Mouse (Mus musculus): Measurements from ENCODE around the gene Wbp1. TPM values are rescaled to one million over a fixed set of nuclear protein-coding genes. Genes with fewer than 3 reads are reported as not detected.
A peak's percentile ranks its signal among the peaks of the same experiment; 100 is the strongest.

Gene Wbp1
- 47.5 and 63.8 TPM in 2 replicates for total RNA-seq (2012; rRNA removed)

- H3K4me1 ChIP-seq (ENCODE audit: control insufficient read depth in 2 of 2, insufficient read depth in 2 of 2, low read length in 2 of 2, poor library complexity in 1 of 2), result peaks cover 3% of the 10 kb centered on the region in 2 experiments; a peak in 3 of 4 replicates
- H3K9me3 ChIP-seq (ENCODE audit: control insufficient read depth, insufficient read depth, low read depth, low read length), result no peaks in the 10 kb centered on the region
- H3K4me3 ChIP-seq (ENCODE audit: insufficient read depth in 1 of 2, low read depth in 1 of 2, low read length in 2 of 2, poor library complexity in 1 of 2, severe bottlenecking in 1 of 2), result peak within 1 kb of the TSS; percentile 85 to 90
- DNase-seq (ENCODE audit: low read depth, low spot score), result peak; percentile 96
- in situ Hi-C loops (cut with MboI; ENCODE audit: low sequenced_read_pairs in 2 of 2, unreplicated experiment in 2 of 2), result no loop called here
- H3K27ac ChIP-seq (ENCODE audit: insufficient read depth, low read depth, low read length, poor library complexity, severe bottlenecking), result no peak within 1 kb of the TSS
- TF ChIP-seq ZC3H11A (IDR thresholded peaks at IDR 0.05; ENCODE audit: borderline replicate concordance, low read depth, low read length), result no peak
- TF ChIP-seq HCFC1 (IDR thresholded peaks at IDR 0.05; ENCODE audit: borderline replicate concordance, insufficient read depth, low read length), result 0 out of 2 replicates have a peak, but pooled peaks have one; percentile 19
- no peak for TF ChIP-seq ZNF384 (IDR thresholded peaks at IDR 0.05; ENCODE audit: low read depth, low read length)
- no peak for TF ChIP-seq MAFK (IDR thresholded peaks at IDR 0.05; ENCODE audit: insufficient read depth, low read depth, low read length)
- peak; percentile 90 for TF ChIP-seq CHD2 (IDR thresholded peaks at IDR 0.05; ENCODE audit: low read depth, low read length)
- peaks cover 4% of the 10 kb centered on the region; the same call in 1 of the 2 replicates for H3K36me3 ChIP-seq (ENCODE audit: control insufficient read depth, insufficient read depth, low read length, poor library complexity, severe bottlenecking)
- H3K9ac ChIP-seq (ENCODE audit: insufficient read depth, low read depth, low read length, poor library complexity, severe bottlenecking), result peak within 1 kb of the TSS; percentile 82
Measured at GRCm38 (mm10) chr6:83120930-83121862, at the start of gene Wbp1. Gene Wbp1, minus strand, starts transcription at chr6:83121559.

- in situ Hi-C loops (cut with MboI; ENCODE audit: low sequenced_read_pairs in 2 of 2, unreplicated experiment in 2 of 2), result no loop called here
- H3K9ac ChIP-seq (ENCODE audit: insufficient read depth, low read depth, low read length, poor library complexity, severe bottlenecking), result no peak overlapping the region; the same call in 1 of the 2 replicates
- no peak for TF ChIP-seq ZNF384 (IDR thresholded peaks at IDR 0.05; ENCODE audit: low read depth, low read length)
- no peak for TF ChIP-seq MAFK (IDR thresholded peaks at IDR 0.05; ENCODE audit: insufficient read depth, low read depth, low read length)
- TF ChIP-seq CHD2 (IDR thresholded peaks at IDR 0.05; ENCODE audit: low read depth, low read length), result no peak
Measured at GRCm38 (mm10) chr6:83171063-83171462, 49.7 kb upstream of the Wbp1 start.

GRCm38 (mm10) chr6:83169872-83170271 lies 48.5 kb upstream of the Wbp1 start:
- no peak for TF ChIP-seq MAFK (IDR thresholded peaks at IDR 0.05; ENCODE audit: insufficient read depth, low read depth, low read length)
- no peak for TF ChIP-seq ZNF384 (IDR thresholded peaks at IDR 0.05; ENCODE audit: low read depth, low read length)
- no peak for TF ChIP-seq HCFC1 (IDR thresholded peaks at IDR 0.05; ENCODE audit: borderline replicate concordance, insufficient read depth, low read length)
- TF ChIP-seq ZC3H11A (IDR thresholded peaks at IDR 0.05; ENCODE audit: borderline replicate concordance, low read depth, low read length), result no peak
- TF ChIP-seq CHD2 (IDR thresholded peaks at IDR 0.05; ENCODE audit: low read depth, low read length), result no peak
- Histone ChIP-seq H3K4me1 (ENCODE audit: control insufficient read depth in 2 of 2, insufficient read depth in 2 of 2, low read length in 2 of 2, poor library complexity in 1 of 2) (no peaks in the 10 kb centered on the region), H3K4me3 (ENCODE audit: insufficient read depth in 1 of 2, low read depth in 1 of 2, low read length in 2 of 2, poor library complexity in 1 of 2, severe bottlenecking in 1 of 2) (no peak overlapping the region), H3K9me3 (ENCODE audit: control insufficient read depth, insufficient read depth, low read depth, low read length) (no peaks in the 10 kb centered on the region), H3K9ac (ENCODE audit: insufficient read depth, low read depth, low read length, poor library complexity, severe bottlenecking) (no peak overlapping the region), H3K27ac (ENCODE audit: insufficient read depth, low read depth, low read length, poor library complexity, severe bottlenecking) (no peak overlapping the region), H3K36me3 (ENCODE audit: control insufficient read depth, insufficient read depth, low read length, poor library complexity, severe bottlenecking) (no peaks in the 10 kb centered on the region)
- no peak for DNase-seq (ENCODE audit: low read depth, low spot score)
- in situ Hi-C loops (cut with MboI; ENCODE audit: low sequenced_read_pairs in 2 of 2, unreplicated experiment in 2 of 2), result no loop called here

More at GRCm38 (mm10) chr6:83171063-83171462, 49.7 kb upstream of the Wbp1 start:
- no peak overlapping the region for H3K27ac ChIP-seq (ENCODE audit: insufficient read depth, low read depth, low read length, poor library complexity, severe bottlenecking)
- H3K9me3 ChIP-seq (ENCODE audit: control insufficient read depth, insufficient read depth, low read depth, low read length), result no peaks in the 10 kb centered on the region
- H3K36me3 ChIP-seq (ENCODE audit: control insufficient read depth, insufficient read depth, low read length, poor library complexity, severe bottlenecking), result no peaks in the 10 kb centered on the region; the same call in 1 of the 2 replicates
- no peak for DNase-seq (ENCODE audit: low read depth, low spot score)
- H3K4me1 ChIP-seq (ENCODE audit: control insufficient read depth in 2 of 2, insufficient read depth in 2 of 2, low read length in 2 of 2, poor library complexity in 1 of 2), result no peaks in the 10 kb centered on the region
- H3K4me3 ChIP-seq (ENCODE audit: insufficient read depth in 1 of 2, low read depth in 1 of 2, low read length in 2 of 2, poor library complexity in 1 of 2, severe bottlenecking in 1 of 2), result no peak overlapping the region

- H3K27ac ChIP-seq (ENCODE audit: insufficient read depth, low read depth, low read length, poor library complexity, severe bottlenecking), result no peak overlapping the region
- no peak for DNase-seq (ENCODE audit: low read depth, low spot score)
- in situ Hi-C loops (cut with MboI; ENCODE audit: low sequenced_read_pairs in 2 of 2, unreplicated experiment in 2 of 2), result no loop called here
Measured at GRCm38 (mm10) chr6:83166243-83166630, 44.9 kb upstream of the Wbp1 start.

More at GRCm38 (mm10) chr6:83166243-83166630, 44.9 kb upstream of the Wbp1 start:
- Histone ChIP-seq H3K4me3 (ENCODE audit: insufficient read depth in 1 of 2, low read depth in 1 of 2, low read length in 2 of 2, poor library complexity in 1 of 2, severe bottlenecking in 1 of 2) (peak overlapping the region; percentile 58 to 90), H3K4me1 (ENCODE audit: control insufficient read depth in 2 of 2, insufficient read depth in 2 of 2, low read length in 2 of 2, poor library complexity in 1 of 2) (no peaks in the 10 kb centered on the region), H3K36me3 (ENCODE audit: control insufficient read depth, insufficient read depth, low read length, poor library complexity, severe bottlenecking) (no peaks in the 10 kb centered on the region), H3K9me3 (ENCODE audit: control insufficient read depth, insufficient read depth, low read depth, low read length) (no peaks in the 10 kb centered on the region), H3K9ac (ENCODE audit: insufficient read depth, low read depth, low read length, poor library complexity, severe bottlenecking) (peak overlapping the region; percentile 88)
- TF ChIP-seq HCFC1 (IDR thresholded peaks at IDR 0.05; ENCODE audit: borderline replicate concordance, insufficient read depth, low read length), result no peak
- TF ChIP-seq ZC3H11A (IDR thresholded peaks at IDR 0.05; ENCODE audit: borderline replicate concordance, low read depth, low read length), result no peak
- no peak for TF ChIP-seq ZNF384 (IDR thresholded peaks at IDR 0.05; ENCODE audit: low read depth, low read length)
- no peak for TF ChIP-seq CHD2 (IDR thresholded peaks at IDR 0.05; ENCODE audit: low read depth, low read length)
- no peak for TF ChIP-seq MAFK (IDR thresholded peaks at IDR 0.05; ENCODE audit: insufficient read depth, low read depth, low read length)

Data from ES-E14 (cell line).